Mouse (Mus musculus): Measurements from ENCODE around the gene Chrna1. TPM values are rescaled to one million over a fixed set of nuclear protein-coding genes. Genes with fewer than 3 reads are reported as not detected.

Chrna1 gene
- total RNA-seq, 1 experiment from 2014 or later = not detected

- no peak for DNase-seq
These were observed 10.0 kb upstream of the Chrna1 start for GRCm38 (mm10) chr2:73590106-73590505.

- no peak for DNase-seq
These were observed 8.8 kb upstream of the Chrna1 start for GRCm38 (mm10) chr2:73588951-73589350.

- no peak for DNase-seq
These were observed 7.0 kb upstream of the Chrna1 start for GRCm38 (mm10) chr2:73587109-73587506.

GRCm38 (mm10) chr2:73586392-73587108, 6.4 kb upstream of the Chrna1 start:
- DNase-seq = no peak

GRCm38 (mm10) chr2:73585347-73585831, 5.3 kb upstream of the Chrna1 start:
- no peak for DNase-seq

GRCm38 (mm10) chr2:73584645-73585346, 4.7 kb upstream of the Chrna1 start:
- DNase-seq = peak; percentile 80

- DNase-seq = no peak
These were observed 582 bp upstream of the Chrna1 start for GRCm38 (mm10) chr2:73580720-73581119.

- DNase-seq = no peak
These were observed 970 bp downstream of the Chrna1 start for GRCm38 (mm10) chr2:73579168-73579567.

GRCm38 (mm10) chr2:73574418-73574817, 5.7 kb downstream of the Chrna1 start:
- no peak for DNase-seq

GRCm38 (mm10) chr2:73573556-73573955, 6.6 kb downstream of the Chrna1 start:
- no peak for DNase-seq

GRCm38 (mm10) chr2:73572539-73573372, 7.4 kb downstream of the Chrna1 start:
- peak; percentile 79 for DNase-seq

- no peak for DNase-seq
These were observed 8.2 kb downstream of the Chrna1 start for GRCm38 (mm10) chr2:73571901-73572300.

- DNase-seq = no peak
These were observed 8.8 kb downstream of the Chrna1 start for GRCm38 (mm10) chr2:73571304-73571703.

GRCm38 (mm10) chr2:73566989-73567605, 13.0 kb downstream of the Chrna1 start:
- peak; percentile 46 for DNase-seq

- no peak for DNase-seq
These were observed 14.0 kb downstream of the Chrna1 start for GRCm38 (mm10) chr2:73566162-73566561.

GRCm38 (mm10) chr2:73563690-73564089, 16.4 kb downstream of the Chrna1 start:
- DNase-seq = no peak

GRCm38 (mm10) chr2:73562656-73563055, 17.5 kb downstream of the Chrna1 start:
- no peak for DNase-seq

GRCm38 (mm10) chr2:73561665-73562063, 18.5 kb downstream of the Chrna1 start:
- no peak for DNase-seq

GRCm38 (mm10) chr2:73560899-73561664, 19.1 kb downstream of the Chrna1 start:
- DNase-seq = no peak

GRCm38 (mm10) chr2:73560445-73560844, 19.7 kb downstream of the Chrna1 start:
- no peak for DNase-seq

GRCm38 (mm10) chr2:73557956-73558355, 22.2 kb downstream of the Chrna1 start:
- no peak for DNase-seq

Measured in adrenal gland, postnatal 25 days (tissue).